Mouse (Mus musculus) layer of hippocampus, adult 6 months (tissue): Measurements from ENCODE around the gene Crocc2. TPM values are rescaled to one million over a fixed set of nuclear protein-coding genes. Genes with fewer than 3 reads are reported as not detected.

ENCODE experiments used
- long read RNA-seq, 2 experiments: library from polyadenylated mRNA; unstranded; transcript quantifications; one replicate each; pipeline ENCODE4 v2.0.0; 2019 to 2020
- microRNA-seq: library from miRNA; unstranded; fragments of <30 nt; microRNA quantifications from one replicate; pipeline ENCODE4 v1.2.0, GENCODE M21; 2020
- polyA plus RNA-seq: library from polyadenylated mRNA; unstranded; fragments of <200 nt; fragmentation: Nextera tagmentation; gene quantifications from 2 replicates; pipeline ENCODE4 v1.2.3, GENCODE M21; 2021

The Crocc2 gene
- 0.04 TPM in 2 replicates for polyA plus RNA-seq
- long read RNA-seq, experiment 1, result 0 reads
- long read RNA-seq, experiment 2, partial matches to known transcripts, result 2 of 2 reads
- long read RNA-seq, experiment 2, other reads (novel, unspliced or antisense), result 0 of 2 reads

GRCm38 (mm10) chr1:93168295-93168775, at the start of gene Crocc2:
Gene Crocc2 (plus strand): TSS chr1:93168725.

DNA sequence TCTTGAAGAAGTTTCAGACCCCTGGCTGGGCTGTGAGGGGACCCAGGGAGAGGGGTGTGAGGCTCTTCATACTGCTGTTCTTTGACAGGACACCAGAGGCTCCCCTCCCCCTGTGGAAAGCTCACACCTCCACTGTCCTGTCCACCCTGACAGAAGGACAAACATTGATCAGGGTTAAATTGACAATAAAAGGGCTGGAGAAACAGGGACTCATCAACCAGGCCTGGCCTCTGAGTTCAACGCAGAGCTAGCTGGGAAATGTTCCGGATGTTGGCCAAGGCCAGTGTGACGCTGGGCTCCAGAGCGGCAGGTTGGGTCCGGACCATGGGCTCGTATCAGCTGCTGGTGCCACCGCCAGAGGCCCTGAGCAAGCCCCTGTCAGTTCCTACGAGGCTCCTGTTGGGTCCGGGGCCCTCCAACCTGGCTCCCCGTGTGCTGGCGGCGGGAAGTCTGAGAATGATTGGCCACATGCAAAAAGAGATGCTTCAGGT, 33.4 kb upstream of the Crocc2 start, which contains the start of gene Agxt:
TSS of gene Agxt (plus strand) at position 205 of the 491 bp plus-strand sequence.

DNA sequence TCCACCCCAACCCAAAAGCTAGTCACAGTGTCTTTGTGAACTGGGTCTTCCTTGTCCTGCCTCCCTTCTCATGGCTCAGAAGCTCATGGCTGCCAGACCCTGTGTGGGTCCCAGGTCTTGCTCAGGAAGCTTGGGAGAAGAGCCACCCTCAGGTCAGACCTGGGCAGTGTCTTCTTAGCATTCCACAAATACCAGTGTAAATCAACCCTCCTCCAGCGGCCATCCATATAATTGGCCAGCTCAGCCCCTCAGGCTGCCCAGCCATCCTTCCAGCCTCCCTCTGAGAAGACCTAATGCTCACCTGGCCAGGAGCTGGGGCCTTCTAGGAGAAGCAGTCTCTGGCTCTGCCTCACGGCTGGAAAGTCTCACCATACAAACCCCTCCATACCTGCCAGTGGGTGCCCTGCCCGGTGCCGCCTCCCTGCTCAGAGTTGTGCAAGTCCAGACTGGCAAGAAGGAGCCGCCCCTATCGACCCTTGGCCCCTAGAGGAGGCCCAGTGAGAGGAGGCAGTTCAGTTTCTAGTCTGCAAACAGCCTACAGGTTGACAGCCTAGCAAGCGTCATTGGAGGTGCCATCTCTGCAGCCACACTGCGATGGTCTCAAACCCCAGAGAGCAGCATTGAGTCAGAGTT, 7.9 kb upstream of the Crocc2 start, which contains the start of gene 2310007B03Rik:
TSS of gene 2310007B03Rik (minus strand) at position 448 of the 633 bp plus-strand sequence.

GRCm38 (mm10) chr1:93235576-93236544, 67.3 kb downstream of the Crocc2 start, which contains the start of gene Sned1:
Gene Sned1 (plus strand): TSS chr1:93235841.

Small RNA genes within 50 kb of the gene (microRNA-seq; reads per million reads assigned to microRNA genes)
- gene Mir6901, result 1.1 reads per million

Other genes starting within 250 kb of the Crocc2 start
- 31.4 and 33.6 TPM in 2 replicates for gene Capn10, start 234.3 kb upstream of the Crocc2 start, polyA plus RNA-seq
- 0.05 and 0.29 TPM in 2 replicates for gene Gpr35, start 217.9 kb upstream of the Crocc2 start, polyA plus RNA-seq
- gene Aqp12, start 162.4 kb upstream of the Crocc2 start, polyA plus RNA-seq, result not detected in 2 replicates
- 186 and 193 TPM in 2 replicates for gene Kif1a, start 66.8 kb upstream of the Crocc2 start, polyA plus RNA-seq
- not detected in 2 replicates for gene Agxt, start 33.5 kb upstream of the Crocc2 start, polyA plus RNA-seq
- 0.09 and 0.35 TPM in 2 replicates for gene 2310007B03Rik, start 7.8 kb upstream of the Crocc2 start, polyA plus RNA-seq
- 2.0 and 2.5 TPM in 2 replicates for gene Sned1, start 67.1 kb downstream of the Crocc2 start, polyA plus RNA-seq
- 16.3 and 16.8 TPM in 2 replicates for gene Mterf4, start 137.2 kb downstream of the Crocc2 start, polyA plus RNA-seq
- gene Ppp1r7, start 174.1 kb downstream of the Crocc2 start, polyA plus RNA-seq, result 47.3 and 47.4 TPM in 2 replicates
- gene Pask, start 174.8 kb downstream of the Crocc2 start, polyA plus RNA-seq, result 0.18 and 0.36 TPM in 2 replicates
- gene Ano7, start 205.2 kb downstream of the Crocc2 start, polyA plus RNA-seq, result 0.29 and 0.33 TPM in 2 replicates